Mouse (Mus musculus) ES-Bruce4 (cell line): ENCODE data around the gene Fam83d.

Experiments used
- CTCF ChIP-seq: IDR thresholded peaks from one replicate; pipeline ENCODE4 v1.8.1; 2011; ENCODE audit warnings: low read depth, low read length
- EP300 ChIP-seq: IDR thresholded peaks from 2 replicates; pipeline ENCODE4 v1.6.1; 2011; ENCODE audit warnings: low read depth, low read length; ENCODE audit not compliant: insufficient read depth
- POLR2A ChIP-seq: IDR thresholded peaks from one replicate; pipeline ENCODE4 v1.8.1; 2011; ENCODE audit warnings: low read length; ENCODE audit not compliant: insufficient read depth

GRCm38 (mm10) chr2:158745049-158745482, 22.8 kb upstream of the Fam83d start:
- TF ChIP-seq CTCF (peak; percentile 4), EP300 (no peak), POLR2A (no peak)
